Mouse (Mus musculus) cortical plate, adult 2 months (tissue): ENCODE measurements around the gene Dysf.

ENCODE experiments used
- CTCF ChIP-seq: fragments of 200-500 bp; IDR thresholded peaks from 2 replicates; pipeline ENCODE4 v1.5.1; 2011; ENCODE audit warnings: mild to moderate bottlenecking, control low read depth, low read length; ENCODE audit not compliant: insufficient read depth; ENCODE audit errors: extremely low read depth
- POLR2A ChIP-seq: fragments of 200-500 bp; IDR thresholded peaks from 2 replicates; pipeline ENCODE4 v1.6.1; 2011; ENCODE audit warnings: mild to moderate bottlenecking, low read length, control low read depth; ENCODE audit not compliant: insufficient read depth; ENCODE audit errors: extremely low read depth

DNA sequence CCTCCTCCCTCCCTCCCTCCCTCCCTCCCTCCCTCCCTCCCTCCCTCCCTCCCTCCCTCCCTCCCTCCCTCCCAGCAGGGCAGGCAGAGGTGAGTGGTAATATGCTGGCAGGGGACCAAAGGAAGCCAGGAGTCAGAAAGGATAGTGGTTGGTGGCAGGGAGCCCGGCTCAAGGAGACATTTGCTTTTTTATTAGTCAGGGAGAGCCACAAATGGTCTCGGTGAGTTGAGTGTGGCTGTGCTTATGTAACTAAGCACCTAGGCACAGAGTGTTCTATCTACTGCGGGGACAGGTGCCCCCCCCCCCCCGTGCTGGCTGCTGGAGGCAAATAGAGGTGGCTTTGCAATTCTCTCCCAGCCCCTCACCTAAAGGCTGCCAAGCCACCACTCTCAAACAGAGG lies 216.5 kb downstream of the Dysf start:
- TF ChIP-seq CTCF (no peak), POLR2A (no peak)
